Mouse (Mus musculus): ENCODE data around the gene Mtrex.
A peak's percentile ranks its signal among the peaks of the same experiment; 100 is the strongest.

The Mtrex gene

DNA sequence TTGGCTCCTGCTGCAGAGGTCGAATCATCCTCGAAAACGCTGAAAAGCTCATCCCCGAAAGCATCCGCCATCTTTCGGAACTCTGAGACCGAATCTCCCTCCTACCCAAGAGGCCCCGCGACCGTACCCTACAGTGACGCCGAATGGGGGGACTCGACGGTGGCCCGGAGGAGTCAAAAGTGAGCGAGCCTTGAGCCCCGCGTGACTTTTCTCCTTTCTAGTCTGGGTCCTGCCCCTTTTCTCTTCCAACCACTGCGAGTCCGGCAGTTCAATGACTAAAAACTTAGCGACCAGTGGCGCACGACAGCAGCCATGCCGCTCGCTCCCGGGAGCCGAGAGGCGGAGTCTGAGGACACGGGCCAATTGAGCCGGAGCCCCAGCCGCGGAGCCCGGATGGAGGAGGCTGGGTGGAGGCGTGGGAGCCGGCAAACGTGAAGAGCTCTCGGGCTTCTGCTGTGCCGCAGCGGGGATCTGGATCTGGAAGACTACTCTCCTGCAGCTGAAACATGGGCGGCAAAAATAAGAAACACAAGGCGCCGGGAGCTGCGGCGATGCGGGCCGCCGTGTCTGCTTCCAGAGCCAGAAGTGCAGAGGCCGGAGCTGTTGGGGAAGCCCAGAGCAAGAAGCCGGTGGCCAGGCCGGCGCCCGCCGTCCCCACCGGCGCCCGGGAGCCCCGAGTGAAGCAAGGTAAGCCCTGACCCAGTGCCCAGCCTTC is at the start of gene Mtrex, which contains the start of gene Dhx29:
Mtrex (minus strand) TSS at position 112 of the 715 bp plus-strand sequence.
Dhx29 (plus strand) TSS at position 168 of the 715 bp plus-strand sequence.
- DNase-seq (ENCODE audit: low read depth, low spot score), result peak; percentile 98

DNA sequence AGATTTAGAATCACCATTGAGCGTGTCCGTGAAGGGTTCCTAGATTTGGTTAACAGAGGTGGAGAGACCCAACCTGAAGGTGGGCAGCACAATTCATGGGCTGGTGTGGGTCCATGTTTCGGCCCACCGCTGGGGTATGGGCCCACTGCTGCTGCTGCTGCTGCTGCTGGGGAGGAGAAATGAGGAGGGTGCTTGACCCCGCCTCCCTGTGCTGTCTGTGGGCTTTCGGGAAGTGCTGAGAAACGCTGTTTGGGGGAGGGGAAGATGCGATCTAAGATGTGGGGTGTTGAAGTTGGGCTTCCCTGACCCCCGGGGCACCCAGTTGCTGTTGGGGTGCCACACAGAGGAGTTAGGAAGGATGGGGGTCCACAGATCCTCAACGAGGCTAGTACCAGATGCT is 49.5 kb upstream of the Mtrex start:
- no peak for DNase-seq (ENCODE audit: low read depth, low spot score)

DNA sequence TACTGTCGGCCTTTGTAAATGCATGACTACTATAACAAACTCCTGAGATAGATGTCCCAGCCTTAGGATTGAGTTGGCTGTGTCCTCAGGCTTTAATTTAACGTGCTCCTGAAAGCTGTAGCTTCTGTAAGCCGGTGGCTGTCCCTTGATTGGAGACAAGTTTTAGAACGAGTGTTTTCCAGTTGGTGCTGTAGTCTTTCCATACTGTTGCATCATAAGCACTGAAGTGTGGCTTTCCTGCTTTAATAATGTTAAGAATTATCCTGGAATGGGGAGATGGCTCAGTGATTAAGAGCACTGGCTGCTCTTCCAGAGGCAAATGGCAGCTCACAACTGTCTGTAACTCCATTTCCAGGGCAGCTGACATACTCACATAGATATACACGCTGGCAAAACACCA is 40.1 kb upstream of the Mtrex start:
- DNase-seq (ENCODE audit: low read depth, low spot score), result no peak

DNA sequence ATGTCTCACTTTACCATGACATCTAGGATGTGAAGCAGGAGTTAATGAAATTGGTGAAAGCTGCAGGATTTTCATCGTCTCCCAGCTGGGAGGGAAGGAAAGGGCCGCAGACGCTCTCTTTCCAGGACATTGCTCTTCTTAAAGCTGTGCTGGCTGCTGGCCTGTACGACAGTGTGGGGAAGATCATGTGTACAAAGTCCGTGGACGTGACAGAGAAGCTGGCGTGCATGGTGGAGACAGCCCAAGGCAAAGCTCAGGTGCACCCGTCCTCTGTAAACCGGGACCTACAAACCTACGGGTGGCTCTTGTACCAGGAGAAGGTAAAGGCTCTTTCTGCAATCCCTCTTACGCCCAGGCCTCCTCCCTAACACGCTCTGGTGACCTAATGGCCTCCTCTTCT is 37.2 kb upstream of the Mtrex start:
- no peak for DNase-seq (ENCODE audit: low read depth, low spot score)

DNA sequence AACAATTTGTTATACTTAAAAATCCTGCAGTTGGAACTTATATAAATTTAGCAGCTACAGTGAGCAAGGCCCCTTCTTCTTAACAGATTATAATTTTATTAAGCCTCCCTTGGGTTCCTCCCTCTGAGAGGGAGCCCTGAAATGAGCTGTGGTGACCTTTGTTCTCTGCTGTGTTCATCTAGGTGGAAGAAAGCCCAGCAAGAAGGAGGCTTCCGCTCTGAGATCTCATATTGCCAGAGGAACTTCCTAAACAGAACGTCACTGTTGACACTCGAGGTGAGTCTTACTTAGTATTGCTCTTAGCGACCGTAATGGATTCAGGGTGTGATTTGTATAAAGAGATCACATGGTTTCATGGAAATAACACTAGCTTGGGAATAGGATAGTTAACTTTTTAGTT is 35.9 kb upstream of the Mtrex start:
- no peak for DNase-seq (ENCODE audit: low read depth, low spot score)

DNA sequence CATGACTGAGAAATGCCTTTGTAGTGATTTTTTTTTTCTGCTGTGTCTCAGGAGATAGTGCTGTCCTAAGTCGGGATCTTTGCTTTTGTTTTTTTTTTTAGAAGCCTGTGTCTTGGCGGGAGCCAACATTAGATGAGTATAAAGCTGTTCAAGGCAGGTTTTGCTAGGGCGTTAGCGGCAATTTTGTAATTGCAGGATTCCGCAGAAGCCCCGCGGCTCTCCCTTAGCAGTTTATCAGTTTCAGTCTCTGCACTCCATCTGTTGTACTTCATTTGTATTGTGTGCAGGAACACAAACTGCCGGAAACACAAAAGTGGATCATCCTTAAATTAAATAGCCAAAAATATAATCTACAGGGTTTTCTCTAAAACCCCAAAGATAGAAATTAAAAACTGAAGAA is 26.9 kb upstream of the Mtrex start:
- no peak for DNase-seq (ENCODE audit: low read depth, low spot score)

DNA sequence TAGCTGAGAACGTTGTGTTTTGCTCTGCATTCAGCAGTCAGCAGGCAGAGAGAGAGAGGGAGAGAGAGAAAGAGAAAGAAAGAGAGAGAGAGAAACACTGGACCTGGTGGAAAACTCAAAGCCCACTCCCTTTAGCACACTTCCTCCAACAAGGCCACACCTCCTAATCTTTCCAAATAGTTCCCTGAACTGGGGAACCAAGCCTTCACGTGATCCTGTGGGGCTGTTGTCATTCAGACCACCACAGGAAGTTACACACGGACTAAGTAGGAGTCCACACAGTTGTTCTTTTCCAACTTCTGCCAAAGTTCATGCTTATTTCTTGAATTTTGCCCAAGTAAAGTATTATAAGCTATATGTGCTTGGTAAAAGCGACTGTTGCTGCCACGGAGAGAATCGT is 18.7 kb upstream of the Mtrex start:
- DNase-seq (ENCODE audit: low read depth, low spot score), result no peak

DNA sequence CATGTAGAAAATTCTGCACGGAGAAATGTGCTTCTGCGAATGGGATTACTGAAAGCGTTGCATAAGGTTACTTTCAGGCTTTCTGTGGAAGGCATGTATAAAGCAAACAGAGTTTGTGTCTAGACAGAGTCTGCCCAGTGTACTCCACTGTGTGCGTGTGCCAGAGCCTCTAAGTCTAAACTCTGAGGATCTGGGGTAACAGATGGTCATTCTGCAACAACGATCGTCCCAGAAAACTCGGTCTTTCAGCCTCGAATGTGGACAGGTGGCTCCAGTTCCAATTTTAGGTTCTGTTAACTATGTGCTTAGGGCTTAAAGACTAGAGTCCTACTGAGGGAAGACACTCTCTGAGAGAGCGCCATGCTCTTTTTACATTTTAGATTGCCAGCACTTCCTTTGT is 18.1 kb upstream of the Mtrex start:
- no peak for DNase-seq (ENCODE audit: low read depth, low spot score)

DNA sequence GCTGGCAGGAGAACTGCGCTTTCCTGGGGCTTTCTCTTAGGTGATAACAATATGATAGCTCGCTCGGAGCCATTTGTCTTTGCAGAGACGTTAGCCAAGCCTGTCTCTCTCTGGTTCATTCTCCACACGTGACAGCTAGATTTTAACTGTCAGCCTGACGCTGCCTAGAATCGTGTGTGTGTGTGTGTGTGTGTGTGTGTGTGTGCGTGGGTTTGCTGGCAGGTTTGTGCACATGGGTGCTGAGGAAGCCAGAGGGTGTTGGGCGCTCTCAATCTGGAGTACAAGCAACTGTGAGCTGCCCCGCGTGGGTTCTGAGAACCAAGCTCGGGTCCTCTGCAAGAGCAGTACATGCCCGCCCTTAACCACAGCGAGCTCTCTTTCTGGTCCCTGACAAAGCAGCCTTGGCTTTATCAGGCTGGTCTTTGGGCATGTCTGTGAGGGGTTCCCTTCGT is 14.7 kb upstream of the Mtrex start:
- no peak for DNase-seq (ENCODE audit: low read depth, low spot score)

DNA sequence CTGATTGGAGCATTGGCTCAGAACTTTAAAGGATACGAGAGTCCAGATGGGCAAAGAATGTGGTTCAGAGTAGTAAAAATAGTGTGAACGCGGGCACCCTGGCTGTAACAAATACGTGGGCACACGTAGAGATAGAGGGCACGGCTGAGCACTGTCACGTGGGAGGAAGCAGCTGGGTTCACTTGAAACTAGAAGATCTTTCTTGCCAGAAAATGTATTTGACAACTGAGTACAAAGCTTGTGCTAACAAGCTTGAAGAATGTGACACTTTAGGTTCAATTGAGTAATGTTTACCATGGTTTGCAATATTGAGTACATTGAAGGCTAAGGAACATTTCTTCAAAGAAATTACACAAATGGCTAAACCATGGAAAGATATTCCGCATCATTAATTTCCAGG is 10.9 kb upstream of the Mtrex start:
- DNase-seq (ENCODE audit: low read depth, low spot score), result no peak

DNA sequence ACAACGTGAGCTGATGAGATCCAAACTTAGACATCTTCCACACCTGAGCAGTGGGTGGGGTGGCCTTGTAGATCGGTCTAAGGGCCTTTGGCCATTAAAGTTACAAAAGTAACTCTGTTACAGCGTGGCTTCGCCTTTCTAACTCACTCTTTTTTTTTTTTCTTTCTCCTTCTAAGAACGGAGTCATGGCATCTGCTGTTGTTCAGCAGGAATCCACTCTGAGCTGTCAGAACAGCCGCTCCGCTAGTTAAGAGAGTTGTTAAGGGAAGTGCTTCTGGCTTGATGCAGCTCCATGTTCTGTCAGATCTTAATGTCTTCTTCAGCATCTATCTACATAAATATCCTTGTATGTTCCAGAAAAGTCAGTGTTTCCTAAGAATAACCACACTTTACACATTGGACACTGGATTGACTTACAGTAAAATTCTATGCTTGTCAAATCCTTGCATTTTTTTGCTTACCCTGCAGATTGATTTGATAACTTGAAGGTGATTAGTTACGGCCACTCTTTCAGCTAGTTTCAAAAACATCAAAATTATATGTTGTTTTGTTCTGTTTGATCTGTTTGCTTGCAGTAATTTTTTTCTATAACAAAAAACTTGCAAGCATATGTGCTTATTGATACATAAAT is 955 bp upstream of the Mtrex start:
- DNase-seq (ENCODE audit: low read depth, low spot score), result no peak

DNA sequence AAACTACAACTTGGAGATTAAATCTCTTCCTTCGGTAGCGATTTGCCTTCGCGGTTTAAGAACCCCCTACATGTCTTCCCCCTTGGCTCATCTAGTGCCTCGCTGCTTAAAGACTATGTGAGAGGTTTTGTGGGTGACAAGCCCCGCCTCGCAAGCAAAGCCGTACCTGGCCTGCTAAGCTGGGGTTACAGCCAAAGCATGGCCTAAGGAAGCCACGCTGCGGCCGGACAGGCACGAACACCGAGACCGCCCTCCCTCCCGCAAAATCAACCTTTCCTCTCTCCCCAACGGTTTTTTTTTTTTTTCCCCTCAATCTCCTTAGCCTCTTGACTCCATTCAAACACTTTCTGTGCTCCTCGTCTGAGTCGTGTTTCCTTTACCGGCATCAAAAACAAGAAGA is 402 bp downstream of the Mtrex start:
- DNase-seq (ENCODE audit: low read depth, low spot score), result peak; percentile 73

DNA sequence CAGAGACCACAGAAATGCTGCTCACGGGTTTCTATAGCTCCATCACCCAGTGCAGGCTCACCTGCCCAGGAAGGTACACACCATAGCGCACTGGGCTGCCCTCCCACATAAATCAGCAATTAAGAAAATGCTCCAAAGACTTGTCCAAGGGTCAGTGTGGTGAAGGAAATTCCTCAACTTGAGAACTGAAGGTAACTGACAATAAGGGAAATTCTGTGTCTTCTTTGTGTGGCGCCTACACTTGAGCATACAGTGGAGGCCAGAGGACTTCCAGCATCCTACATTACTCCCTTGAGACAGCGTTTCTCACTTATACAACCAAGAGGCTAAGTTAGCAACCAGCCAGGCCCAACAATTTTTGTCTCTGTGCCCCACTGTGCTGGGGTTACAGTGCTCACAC is 1.2 kb downstream of the Mtrex start:
- no peak for DNase-seq (ENCODE audit: low read depth, low spot score)

DNA sequence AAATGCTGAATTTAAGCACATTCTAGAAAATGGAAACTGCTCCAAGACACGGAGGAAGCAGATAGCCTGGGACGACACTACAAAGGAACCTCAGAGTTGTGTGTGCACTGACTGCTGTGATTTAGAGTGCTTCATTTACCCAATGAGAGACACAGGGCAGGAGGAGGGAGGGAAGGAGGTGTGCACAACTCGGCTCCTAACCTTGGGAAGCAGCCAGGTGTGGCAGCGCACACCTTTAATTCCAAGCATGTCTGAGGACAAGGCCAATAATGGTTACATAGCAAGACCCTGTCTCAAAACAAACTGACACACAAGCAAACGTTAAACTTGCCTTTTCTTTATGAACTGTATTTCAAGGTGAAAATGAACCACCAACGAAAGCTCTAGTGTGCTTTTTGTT is 1.9 kb downstream of the Mtrex start:
- no peak for DNase-seq (ENCODE audit: low read depth, low spot score)

DNA sequence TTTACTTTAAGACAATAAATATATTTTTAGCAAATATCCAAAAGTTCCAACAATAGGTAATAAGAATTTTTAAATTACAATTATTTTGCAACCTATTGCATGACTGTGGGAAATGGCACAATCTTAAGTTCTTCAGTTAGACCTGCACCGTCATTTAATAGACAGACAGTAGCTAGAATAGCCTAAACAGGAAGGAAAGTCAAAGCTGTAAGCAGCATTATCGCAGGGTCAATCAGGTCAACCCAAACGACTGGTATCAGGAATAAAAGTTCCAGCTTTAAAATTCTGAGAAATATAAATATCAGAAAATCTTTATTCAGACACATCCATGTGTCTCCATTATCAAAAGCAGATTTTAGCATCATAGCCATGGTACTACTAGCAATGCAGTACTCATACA is 6.3 kb downstream of the Mtrex start:
- no peak for DNase-seq (ENCODE audit: low read depth, low spot score)

DNA sequence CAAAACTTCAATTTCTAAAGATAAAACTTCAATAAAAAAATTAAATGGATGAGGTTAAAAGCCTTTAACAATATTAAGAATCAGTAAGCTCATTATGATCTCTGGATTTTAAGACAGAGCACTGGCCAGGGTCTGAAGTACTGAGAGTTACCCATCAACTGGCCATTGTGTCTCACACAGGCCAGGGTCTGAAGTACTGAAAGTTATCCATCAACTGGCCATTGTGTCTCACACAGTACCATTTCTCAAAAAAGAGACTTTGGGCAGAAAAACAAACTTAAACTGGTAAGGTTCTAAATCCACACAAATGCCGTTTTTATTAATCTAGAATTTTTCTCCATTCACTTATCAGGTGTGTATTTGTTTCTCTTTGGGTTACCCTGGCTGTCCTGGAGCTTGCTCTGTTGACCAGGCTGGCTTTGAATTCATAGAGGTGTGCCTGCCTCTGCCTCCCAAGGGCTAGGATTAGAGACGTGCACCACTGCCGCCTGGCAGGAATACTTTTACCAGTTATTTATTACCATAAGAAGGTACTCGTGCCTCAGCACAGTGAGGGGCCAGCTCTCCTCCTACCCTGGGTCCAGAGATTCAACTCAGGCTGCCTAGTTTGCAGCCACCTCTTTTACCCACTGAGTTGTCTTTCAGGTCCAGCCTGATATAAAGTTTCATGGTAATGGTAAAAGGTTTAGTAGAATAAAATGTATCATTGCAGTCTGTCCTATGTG is 7.9 kb downstream of the Mtrex start:
- no peak for DNase-seq (ENCODE audit: low read depth, low spot score)

DNA sequence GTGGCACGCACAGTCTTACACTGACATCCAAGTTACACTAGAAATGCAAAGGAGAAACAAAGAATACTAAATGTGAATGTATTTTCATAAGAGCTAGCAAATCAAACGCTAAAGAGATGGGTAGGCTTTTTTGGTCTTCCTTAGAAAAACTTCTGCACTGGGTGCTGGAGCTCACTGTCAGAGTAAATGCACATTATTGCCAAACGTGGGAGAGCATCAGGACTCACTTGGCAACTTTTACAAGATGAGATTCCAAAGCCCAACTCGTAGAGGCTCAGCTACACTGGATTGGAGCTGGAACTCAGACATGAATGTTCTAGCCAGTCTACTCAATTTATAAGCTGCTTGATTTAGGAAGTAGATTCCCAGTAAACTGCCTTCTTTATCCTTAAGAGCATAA is 16.8 kb downstream of the Mtrex start:
- DNase-seq (ENCODE audit: low read depth, low spot score), result no peak

DNA sequence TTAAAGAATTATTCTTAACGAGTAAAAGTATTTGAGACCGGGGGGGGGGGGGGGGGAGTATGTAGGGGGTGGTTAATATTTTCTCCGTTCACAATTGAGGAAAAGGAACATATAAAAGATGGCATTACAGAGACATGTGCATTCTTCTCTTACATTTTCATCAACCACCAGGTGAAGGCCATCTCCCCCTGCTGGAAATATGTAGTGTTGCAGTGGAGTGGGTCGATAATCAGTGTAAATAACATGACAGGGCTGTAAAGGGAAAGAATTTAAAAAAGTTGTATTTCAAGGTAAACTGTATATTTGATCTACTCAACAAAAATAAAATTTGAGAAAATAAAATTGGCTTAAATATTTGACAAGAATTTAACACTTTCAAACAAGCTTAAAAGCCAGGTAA is 17.5 kb downstream of the Mtrex start:
- peak; percentile 48 for DNase-seq (ENCODE audit: low read depth, low spot score)

DNA sequence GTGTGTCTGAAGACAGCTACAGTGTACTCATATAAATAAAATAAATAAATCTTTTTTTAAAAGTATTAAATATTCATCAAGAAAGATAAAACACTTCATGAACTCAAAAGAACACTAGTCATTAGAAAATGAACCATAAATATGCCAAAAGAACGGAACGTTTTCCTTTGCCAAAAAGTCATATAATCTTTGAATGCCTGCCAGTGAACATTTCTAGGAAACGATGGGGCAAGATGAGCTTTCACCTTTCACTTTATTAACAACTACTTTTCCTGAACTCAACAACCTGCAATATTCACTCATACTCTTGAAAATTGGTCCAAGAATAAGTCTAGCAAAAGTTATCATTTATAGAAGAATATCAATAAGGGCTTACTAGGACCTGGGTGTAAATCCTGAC is 25.0 kb downstream of the Mtrex start:
- DNase-seq (ENCODE audit: low read depth, low spot score), result no peak

DNA sequence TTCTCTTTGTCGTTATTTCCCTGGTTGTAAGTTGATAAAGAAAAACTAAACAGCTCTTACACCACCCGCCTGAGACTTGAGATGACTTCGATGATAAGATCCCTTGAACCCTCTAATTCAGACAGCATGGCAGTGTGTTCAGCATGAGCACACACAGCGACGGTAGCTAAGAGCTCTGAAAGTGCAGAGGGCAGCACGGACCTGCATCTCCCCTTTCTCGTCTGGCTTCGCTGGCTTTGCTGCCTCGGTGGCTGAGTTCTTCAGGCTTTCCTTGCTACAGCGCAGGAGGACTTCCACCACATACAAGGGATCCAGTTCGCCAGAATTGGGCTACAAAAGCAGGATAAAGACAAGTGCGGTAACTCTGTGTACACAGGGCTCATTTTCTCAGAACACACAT is 40.0 kb downstream of the Mtrex start:
- no peak for DNase-seq (ENCODE audit: low read depth, low spot score)

DNA sequence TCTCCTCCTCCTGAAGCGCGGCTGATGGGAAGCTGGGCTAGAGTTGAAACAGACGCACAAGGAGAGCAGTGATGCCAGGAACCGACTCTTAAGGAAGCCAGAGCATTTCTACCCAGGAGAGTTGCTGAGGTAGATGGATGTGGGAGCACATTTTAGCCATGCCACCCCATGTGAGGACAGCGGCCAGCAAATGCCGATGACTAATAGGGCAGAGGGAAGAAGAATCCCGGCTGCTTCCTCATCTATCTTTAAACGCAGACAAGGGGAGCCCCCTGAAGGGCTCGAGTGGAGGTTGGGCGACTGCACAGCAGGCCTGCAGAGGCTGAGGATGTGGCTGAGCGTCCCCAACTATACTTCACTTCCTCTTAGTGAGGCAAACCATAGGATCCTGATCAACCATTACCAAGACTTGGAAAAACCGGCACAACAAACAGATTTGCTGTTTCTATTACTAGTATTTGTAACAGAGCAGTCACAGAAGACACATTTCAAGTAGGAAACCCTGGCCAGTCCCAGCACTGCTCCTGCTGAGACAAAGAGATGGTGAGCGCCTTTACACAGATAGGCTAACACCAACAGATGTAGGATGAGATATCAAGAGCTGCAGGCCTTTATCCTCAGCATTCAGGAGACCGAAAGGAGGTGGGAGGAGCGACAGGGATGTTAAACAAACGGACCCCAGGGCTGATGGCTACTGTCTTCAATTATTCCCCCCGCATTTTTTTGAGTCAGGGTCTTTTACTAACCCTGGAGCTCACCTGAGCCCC is 55.5 kb downstream of the Mtrex start:
- DNase-seq (ENCODE audit: low read depth, low spot score), result no peak

DNA sequence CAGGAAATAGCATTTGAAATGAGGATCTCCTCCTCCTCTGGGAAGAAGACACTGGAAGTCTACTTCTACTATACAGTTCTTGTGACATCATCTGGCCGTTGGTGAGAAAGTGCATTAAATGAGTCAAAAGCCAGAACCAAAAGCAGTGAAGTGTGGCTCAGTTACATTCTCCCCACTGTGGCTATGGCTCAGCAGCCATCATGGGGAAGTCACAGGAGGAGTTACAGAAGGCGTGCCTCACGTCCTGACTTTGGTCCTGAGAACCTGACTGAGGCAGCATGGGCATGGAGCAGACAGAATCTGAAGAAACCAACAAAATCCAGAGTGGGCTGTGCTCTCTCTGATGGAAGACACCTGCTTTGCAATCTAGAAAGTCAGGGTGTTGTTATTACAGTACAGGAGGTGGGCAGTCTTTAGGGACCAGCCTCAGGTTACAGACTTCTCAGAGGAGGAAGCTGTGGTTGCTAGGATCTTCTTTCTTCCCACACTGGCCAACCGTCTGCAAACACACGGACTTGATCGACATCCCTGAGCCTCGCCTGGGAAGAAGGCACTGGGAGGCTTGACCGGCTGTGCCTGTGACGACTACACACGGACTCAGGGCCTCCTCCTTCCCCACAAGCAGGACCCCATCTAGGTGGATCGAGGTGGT is 57.0 kb downstream of the Mtrex start:
- DNase-seq (ENCODE audit: low read depth, low spot score), result no peak
